Mouse (Mus musculus) hindbrain, embryonic 14.5 days (tissue): Measurements from ENCODE around the gene Fggy. TPM values are rescaled to one million over a fixed set of nuclear protein-coding genes. Genes with fewer than 3 reads are reported as not detected.
A peak's percentile ranks its signal among the peaks of the same experiment; 100 is the strongest.

Experiments used
- ATAC-seq: fragments of 200-750 bp; cut with Nextera tagmentation; 2 replicates; pipeline ENCODE4 v1.8.0; 2017; ENCODE audit warnings: moderate number of reproducible peaks, mild to moderate bottlenecking, moderate TSS enrichment, moderate library complexity; ENCODE audit not compliant: low FRiP score
- DNase-seq: peaks from one replicate; pipeline ENCODE4 v3.0.0-alpha.2; 2015; ENCODE audit warnings: low spot score
- H3K27ac ChIP-seq: fragments of 300-500 bp; sonication (generic); 2 replicates; pipeline ENCODE4 v1.5.1; 2014; ENCODE audit warnings: mild to moderate bottlenecking, moderate library complexity
- H3K27me3 ChIP-seq: fragments of 300-500 bp; sonication (generic); 2 replicates; pipeline ENCODE4 v1.6.1; 2014; ENCODE audit warnings: mild to moderate bottlenecking, low read length, mixed read lengths; ENCODE audit not compliant: control insufficient read depth, insufficient read depth
- H3K36me3 ChIP-seq: fragments of 300-500 bp; sonication (generic); replicated peaks from 2 replicates; pipeline ENCODE4 v1.6.1; 2014; ENCODE audit not compliant: control insufficient read depth, insufficient read depth
- H3K4me1 ChIP-seq: fragments of 300-500 bp; sonication (generic); replicated peaks from 2 replicates; pipeline ENCODE4 v1.6.1; 2014; ENCODE audit warnings: antibody characterized with exemption, low read length, mixed read lengths; ENCODE audit not compliant: control insufficient read depth, insufficient read depth
- H3K4me2 ChIP-seq: fragments of 300-500 bp; sonication (generic); replicated peaks from 2 replicates; pipeline ENCODE4 v1.6.1; 2014; ENCODE audit warnings: mild to moderate bottlenecking, moderate library complexity
- H3K4me3 ChIP-seq: fragments of 300-500 bp; sonication (generic); replicated peaks from 2 replicates; pipeline ENCODE4 v1.5.1; 2014; ENCODE audit warnings: mild to moderate bottlenecking, low read length
- H3K9ac ChIP-seq: fragments of 300-500 bp; sonication (generic); 2 replicates; pipeline ENCODE4 v1.6.1; 2014
- H3K9me3 ChIP-seq: fragments of 300-500 bp; sonication (generic); 2 replicates; pipeline ENCODE4 v1.6.1; 2016; ENCODE audit warnings: low read length; ENCODE audit not compliant: control insufficient read depth
- WGBS: fragments of 180-500 bp; shearing (Covaris S2); extraction: QIAGEN DNeasy Blood & Tissue Kit; methylation state at CpG from one replicate; pipeline ENCODE4 v1.1.7; 2014; 5-methylcytosine and 5-hydroxymethylcytosine counted together
- polyA plus RNA-seq: library from polyadenylated mRNA; unstranded; fragments of >200 nt; fragmentation: Nextera tagmentation; extraction: Ambion mirVana; gene quantifications from 2 replicates; pipeline ENCODE4 v1.2.1, GENCODE M21; 2014

Fggy gene
- polyA plus RNA-seq, 1 experiment from 2014 or later: 7.6 TPM

DNA sequence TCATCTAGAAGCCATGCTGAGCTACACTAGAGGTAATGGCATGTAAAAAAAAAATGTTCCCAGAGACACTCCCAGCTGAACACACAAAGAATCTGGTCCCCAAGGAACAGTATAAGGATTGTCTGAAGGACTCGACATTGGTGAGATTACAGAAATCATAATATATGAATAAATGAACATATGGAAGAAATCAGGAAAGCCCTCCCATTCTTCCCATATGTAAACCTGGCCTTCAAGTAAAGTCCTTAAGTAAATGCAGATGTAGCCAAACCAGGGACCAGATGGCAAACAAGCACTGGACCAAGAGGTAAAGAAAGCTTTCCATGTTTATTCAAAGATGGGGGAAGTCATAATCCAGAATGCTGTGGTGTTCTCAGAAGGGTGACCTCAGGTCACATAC is 343.5 kb downstream of the Fggy start:
- no peaks in the 10 kb centered on the region for H3K36me3 ChIP-seq
- H3K9me3 ChIP-seq: no peaks in the 10 kb centered on the region
- ATAC-seq (no peak), DNase-seq (no peak)
- H3K4me3 ChIP-seq: no peak overlapping the region
- H3K4me1 ChIP-seq: peaks cover 14% of the 10 kb centered on the region
- H3K27me3 ChIP-seq: no peaks in the 10 kb centered on the region
- no peak overlapping the region for H3K9ac ChIP-seq
- 58% methylated on average over 1 of the region's 1 CpGs for WGBS
- no peak overlapping the region for H3K27ac ChIP-seq
- H3K4me2 ChIP-seq: no peak overlapping the region

DNA sequence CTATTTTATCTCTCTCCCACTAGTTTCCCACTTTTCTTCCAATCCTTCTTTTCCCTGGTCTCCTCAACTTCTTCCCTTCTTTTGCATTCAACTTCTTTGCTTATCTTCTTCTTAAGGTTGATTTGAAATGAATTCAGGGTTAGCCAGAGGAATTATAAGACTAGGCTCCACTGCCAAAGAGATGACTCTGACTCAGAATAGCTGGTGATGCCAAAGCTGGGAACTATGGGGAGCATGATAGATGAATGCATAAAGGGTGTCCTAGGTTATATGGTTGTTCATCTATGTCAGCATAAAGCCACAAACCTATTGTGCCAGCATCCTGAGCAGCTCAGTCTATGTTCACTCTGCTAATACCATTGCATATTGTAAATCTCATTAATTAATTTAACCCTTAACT is 348.8 kb downstream of the Fggy start:
- no peak overlapping the region for H3K4me2 ChIP-seq
- H3K27ac ChIP-seq: no peak overlapping the region
- no peak overlapping the region for H3K9ac ChIP-seq
- no peaks in the 10 kb centered on the region for H3K27me3 ChIP-seq
- ATAC-seq (no peak), DNase-seq (no peak)
- H3K9me3 ChIP-seq: no peaks in the 10 kb centered on the region
- H3K4me3 ChIP-seq: no peak overlapping the region
- H3K4me1 ChIP-seq: no peaks in the 10 kb centered on the region
- H3K36me3 ChIP-seq: no peaks in the 10 kb centered on the region

DNA sequence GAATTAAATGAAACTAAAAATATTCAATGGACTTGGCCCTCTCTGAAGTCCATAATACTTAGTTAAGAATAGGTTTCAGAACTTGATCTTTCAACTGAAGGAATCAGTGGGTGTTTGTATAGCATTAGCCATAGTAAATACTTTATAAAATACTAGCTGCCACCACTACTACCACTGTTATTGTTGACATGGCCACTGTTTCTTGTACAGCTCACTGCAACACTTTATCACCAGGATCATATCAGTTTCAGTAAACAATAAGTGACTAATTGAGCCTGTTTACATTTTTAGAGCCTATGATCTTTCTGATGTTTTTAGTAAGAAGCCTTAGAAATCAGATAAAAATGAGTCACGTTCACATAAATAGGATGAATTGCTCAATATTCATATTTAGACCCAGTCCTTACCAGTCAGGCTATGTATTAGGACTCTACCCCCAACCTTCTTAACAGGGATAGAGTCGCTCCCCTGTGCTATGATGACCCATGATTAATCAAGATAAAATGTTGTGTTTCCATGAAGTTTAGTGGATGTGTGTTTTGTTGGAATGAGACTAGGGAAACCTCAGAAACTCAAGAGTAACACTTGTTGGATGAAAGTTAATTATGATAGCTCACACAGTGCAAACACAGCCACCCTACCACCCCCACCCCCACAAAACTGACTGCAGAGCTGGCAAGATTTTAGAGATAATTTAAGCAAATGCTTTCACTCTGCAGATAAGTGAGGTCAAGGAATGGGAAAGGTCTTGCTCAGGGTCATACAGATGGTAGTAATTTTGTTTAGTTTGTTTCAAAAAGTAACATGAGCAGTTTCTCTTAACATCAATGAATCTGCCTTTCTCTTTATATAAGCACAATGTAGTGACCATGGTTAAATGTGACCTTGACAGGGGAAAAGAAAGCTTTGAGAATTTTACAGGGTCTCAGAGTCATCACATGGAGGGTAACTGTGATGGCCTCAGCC is 352.7 kb downstream of the Fggy start:
- 89% methylated on average over 2 of the region's 2 CpGs for WGBS
- ATAC-seq: no peak

DNA sequence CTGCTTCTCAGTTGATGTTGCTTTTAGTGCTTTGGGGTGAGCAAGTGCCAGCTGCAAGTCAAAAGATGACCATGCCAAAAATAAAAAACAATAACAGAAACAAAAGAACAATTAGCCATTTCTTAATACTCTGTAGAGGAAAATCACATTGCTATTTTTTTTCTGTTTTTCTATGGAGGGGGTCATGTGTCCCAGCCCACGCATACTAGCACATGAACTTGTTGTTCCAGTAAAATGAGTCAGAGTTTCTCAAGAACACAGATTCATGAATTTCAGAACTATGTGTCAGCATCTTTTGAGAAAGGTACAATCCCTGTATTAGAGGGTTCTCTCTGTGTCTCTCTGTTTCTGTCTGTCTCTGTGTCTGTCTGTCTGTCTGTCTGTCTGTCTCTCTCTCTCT is 355.7 kb downstream of the Fggy start:
- H3K4me2 ChIP-seq: no peak overlapping the region
- no peak overlapping the region for H3K9ac ChIP-seq
- H3K4me3 ChIP-seq: no peak overlapping the region
- 90% methylated on average over 1 of the region's 1 CpGs for WGBS
- DNase-seq: no peak
- no peak for ATAC-seq
- H3K9me3 ChIP-seq: no peaks in the 10 kb centered on the region
- H3K27ac ChIP-seq: no peak overlapping the region
- H3K4me1 ChIP-seq: no peaks in the 10 kb centered on the region
- H3K36me3 ChIP-seq: no peaks in the 10 kb centered on the region
- peaks cover 6% of the 10 kb centered on the region; the same call in 1 of the 2 replicates for H3K27me3 ChIP-seq

More for the DNA sequence above, 352.7 kb downstream of the Fggy start:
- H3K27me3 ChIP-seq: no peaks in the 10 kb centered on the region
- no peak overlapping the region for H3K9ac ChIP-seq
- no peaks in the 10 kb centered on the region for H3K9me3 ChIP-seq
- DNase-seq: no peak
- no peaks in the 10 kb centered on the region for H3K36me3 ChIP-seq
- no peak overlapping the region for H3K4me3 ChIP-seq
- no peak overlapping the region for H3K27ac ChIP-seq
- no peak overlapping the region for H3K4me2 ChIP-seq
- H3K4me1 ChIP-seq: no peaks in the 10 kb centered on the region

DNA sequence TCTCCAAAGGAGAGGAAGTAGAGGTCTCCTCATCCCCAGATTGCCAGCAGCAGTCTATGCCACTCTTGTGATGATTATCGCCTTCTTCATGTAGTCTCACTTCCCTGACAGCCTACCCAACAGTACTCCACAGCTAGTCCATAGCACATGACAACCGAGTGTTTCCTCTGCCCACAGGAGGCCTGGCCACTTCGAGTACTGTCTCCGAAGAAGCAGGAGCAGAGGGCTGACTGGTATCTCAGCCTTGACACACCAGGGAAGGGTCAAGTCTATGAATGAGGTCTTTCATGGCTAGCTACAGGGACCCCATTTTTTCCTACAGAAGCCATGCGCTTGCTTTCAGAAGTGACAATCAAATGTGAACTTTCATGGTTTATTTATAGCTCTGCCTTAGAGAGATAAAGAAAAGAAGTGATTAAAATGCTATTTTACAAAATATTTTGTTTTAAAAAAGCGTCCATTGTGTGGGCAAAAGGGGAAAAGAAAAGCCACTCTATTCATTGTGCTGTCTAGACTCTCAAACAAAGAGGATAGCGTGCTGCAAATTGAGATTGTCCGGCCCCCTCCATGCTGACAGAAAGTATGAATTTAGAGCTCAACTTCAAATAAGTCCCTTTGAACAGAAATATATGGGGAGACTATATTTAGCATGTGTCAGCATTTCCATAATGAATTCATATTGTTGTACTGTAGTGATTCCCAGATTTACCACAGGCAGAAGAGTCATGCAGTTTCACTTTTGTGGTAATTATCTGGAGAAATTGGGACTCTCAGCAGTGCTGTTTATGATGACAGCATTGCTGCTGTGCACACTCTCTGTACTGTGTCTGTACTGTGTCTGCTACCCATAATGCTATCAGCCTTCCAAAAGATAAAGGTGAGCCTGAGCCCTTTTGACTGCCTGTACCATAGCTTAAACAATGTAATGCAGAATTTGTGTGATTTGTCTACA is 358.6 kb downstream of the Fggy start:
- Histone ChIP-seq H3K4me3 (no peak overlapping the region), H3K27me3 (peaks cover 6% of the 10 kb centered on the region; the same call in 1 of the 2 replicates), H3K9me3 (no peaks in the 10 kb centered on the region), H3K27ac (no peak overlapping the region), H3K4me2 (no peak overlapping the region), H3K9ac (no peak overlapping the region), H3K36me3 (no peaks in the 10 kb centered on the region), H3K4me1 (no peaks in the 10 kb centered on the region)
- DNase-seq (no peak), ATAC-seq (peak; percentile 51)
- WGBS: 23% methylated on average over 8 of the region's 8 CpGs

DNA sequence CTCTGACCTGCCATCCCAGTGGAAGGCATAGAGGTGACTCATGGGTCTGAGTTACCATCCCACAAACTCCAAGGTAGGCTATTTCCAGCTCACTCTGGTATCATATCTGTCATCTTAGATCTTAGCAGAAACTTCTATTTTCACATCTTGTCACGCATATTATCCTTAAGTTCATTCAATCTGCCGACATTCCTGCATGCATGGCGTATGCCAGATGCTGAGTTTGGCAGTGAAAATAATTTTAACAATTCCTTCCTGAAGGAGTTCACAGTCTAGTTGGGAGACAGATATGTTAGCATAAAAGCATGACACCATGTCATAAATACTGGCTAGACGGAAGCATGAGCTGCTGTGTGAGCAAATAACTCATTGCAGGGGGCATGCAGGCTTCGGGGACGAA is 360.4 kb downstream of the Fggy start:
- no peak for DNase-seq
- ATAC-seq: no peak
- H3K27me3 ChIP-seq: peaks cover 6% of the 10 kb centered on the region; the same call in 1 of the 2 replicates
- H3K4me1 ChIP-seq: no peaks in the 10 kb centered on the region
- 78% methylated on average over 6 of the region's 6 CpGs for WGBS
- H3K4me2 ChIP-seq: no peak overlapping the region
- no peak overlapping the region for H3K4me3 ChIP-seq
- H3K36me3 ChIP-seq: no peaks in the 10 kb centered on the region
- no peak overlapping the region for H3K27ac ChIP-seq
- no peaks in the 10 kb centered on the region for H3K9me3 ChIP-seq
- H3K9ac ChIP-seq: no peak overlapping the region

DNA sequence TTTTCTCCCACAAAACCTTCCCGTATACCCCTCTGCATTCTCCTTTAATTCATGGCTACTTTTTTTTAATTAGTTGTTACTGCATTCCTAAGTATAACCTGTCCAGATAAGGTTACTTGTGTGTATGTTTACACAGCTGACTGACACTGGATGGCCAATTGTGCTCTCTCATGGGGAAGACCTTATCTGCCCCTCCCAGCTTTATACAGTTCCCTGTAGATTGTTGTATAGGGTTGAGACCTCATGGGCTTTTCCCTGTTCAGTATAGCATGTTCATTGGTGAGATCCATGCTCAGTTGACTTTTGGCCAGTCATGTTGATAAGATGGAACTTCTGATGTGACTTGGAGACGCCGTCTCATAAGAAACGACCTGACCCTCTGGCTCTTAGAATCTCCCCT is 363.1 kb downstream of the Fggy start:
- DNase-seq: no peak
- Histone ChIP-seq H3K4me3 (no peak overlapping the region), H3K4me1 (no peaks in the 10 kb centered on the region), H3K27ac (no peak overlapping the region), H3K4me2 (no peak overlapping the region), H3K9ac (no peak overlapping the region), H3K9me3 (no peaks in the 10 kb centered on the region), H3K27me3 (peaks cover 6% of the 10 kb centered on the region; the same call in 1 of the 2 replicates), H3K36me3 (no peaks in the 10 kb centered on the region)
- ATAC-seq: no peak
- WGBS: 89% methylated on average over 4 of the region's 4 CpGs

DNA sequence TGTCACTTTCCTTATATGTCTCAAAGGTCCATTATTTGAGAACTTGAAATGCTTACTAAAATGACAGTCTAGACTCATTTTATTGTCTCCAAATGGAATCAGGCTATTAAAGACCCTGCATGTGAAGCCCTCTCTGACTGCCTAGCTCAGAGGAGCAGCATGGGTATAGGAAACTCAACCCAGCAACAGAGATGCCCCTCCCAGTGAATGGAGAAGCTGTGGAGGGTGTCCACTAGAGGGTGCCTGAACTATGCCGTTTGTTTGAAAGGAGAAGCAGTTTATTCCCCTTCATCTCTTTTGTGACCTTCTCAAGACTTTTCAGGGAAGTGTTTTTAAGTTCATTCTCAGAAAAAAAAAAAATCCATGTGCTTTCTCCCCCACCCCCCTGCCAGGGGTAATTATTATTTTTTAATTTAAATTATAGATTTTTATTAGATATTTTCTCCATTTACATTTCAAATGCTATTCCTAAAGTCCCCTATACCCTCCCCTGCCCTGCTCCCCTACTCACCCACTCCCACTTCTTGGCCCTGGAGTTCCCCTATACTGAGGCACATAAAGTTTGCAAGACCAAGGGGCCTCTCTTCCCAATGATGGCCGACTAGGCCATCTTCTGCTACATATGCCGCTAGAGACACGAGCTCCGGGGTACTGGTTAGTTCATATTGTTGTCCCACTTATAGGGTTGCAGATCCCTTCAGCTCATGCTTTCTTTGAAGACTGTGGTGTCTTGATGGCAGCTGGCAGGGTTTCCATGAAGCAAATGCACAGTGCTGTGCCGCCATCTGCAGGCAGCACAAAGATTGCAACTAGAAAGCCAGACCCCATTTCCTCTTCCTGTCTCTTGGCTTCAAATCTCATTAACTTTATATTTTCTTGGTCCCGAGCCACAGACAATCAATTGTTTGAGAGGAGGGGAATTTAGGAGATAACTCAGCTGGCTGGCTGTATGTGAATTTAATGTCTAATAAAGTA is 367.2 kb downstream of the Fggy start:
- Histone ChIP-seq H3K9me3 (no peaks in the 10 kb centered on the region), H3K36me3 (no peaks in the 10 kb centered on the region), H3K4me3 (no peak overlapping the region), H3K9ac (no peak overlapping the region), H3K27ac (no peak overlapping the region), H3K27me3 (no peaks in the 10 kb centered on the region), H3K4me2 (peak overlapping the region; percentile 18; the same call in 1 of the 2 replicates), H3K4me1 (no peaks in the 10 kb centered on the region)
- 12% methylated on average over 7 of the region's 7 CpGs for WGBS
- DNase-seq (peak; percentile 90), ATAC-seq (peak; percentile 81; the same call in 1 of the 2 replicates)
